25 mouse cellular contexts compared by ENCODE assay signal in the genomic region with DNA sequence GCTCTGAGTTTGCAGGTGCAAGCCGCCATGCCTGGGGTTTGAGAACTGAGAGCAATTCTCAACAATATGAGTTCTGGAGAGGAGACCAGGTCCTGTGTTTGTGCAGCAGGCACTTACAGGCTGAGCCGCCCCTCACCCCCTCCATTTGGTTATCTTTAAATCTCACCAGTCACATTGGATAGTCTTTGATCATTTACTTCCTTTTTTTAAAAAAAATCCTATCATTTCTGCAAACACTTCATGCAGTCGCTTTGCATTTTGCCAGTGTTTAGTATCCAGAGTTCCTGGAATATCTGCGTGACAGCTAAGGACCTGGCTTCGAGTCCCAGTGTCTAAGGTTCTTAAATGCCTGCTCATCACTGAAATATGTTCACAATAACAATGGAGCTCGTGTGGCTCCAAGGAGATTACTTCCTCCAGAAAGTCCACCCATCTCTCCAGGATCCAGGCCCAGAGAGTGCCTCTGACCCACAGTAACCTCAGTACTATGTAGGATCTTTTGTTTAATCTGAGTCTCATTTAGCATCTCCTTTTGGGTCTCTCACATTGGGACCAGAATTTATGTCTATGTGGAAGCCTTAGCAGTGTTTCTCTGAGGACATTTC.
DNase-seq lines count a peak whose midpoint lies in the region; ATAC-seq and TF ChIP-seq lines count a peak whose summit lies in the region.
"Had no signal": no experiment of that assay in that cellular context is flagged by ENCODE, and none has a peak within 500 bp of the region (broad histone marks: within the 10 kb centered on the region; RNA-seq: fewer than 3 reads in every experiment).

No protein-coding gene starts in this region.

- H3K4me3 ChIP-seq in lung, postnatal 0 days (ENCODE audit: low read depth, low read length) = no peak overlapping the region
- H3K4me3 ChIP-seq: forebrain, embryonic 10.5 days; heart, embryonic 12.5 days; kidney, embryonic 15.5 days; limb, embryonic 10.5 days; megakaryocyte, embryonic 14.5 days; midbrain, embryonic 13.5 days had no signal

- peak; percentile 57 for ATAC-seq in lung, postnatal 0 days
- no peak for ATAC-seq in cerebellum, adult (ENCODE audit: insufficient number of reproducible peaks, low FRiP score, low TSS enrichment)
- ATAC-seq: forebrain, embryonic 16.5 days; hindbrain, postnatal 0 days; intestine, embryonic 16.5 days; midbrain, embryonic 13.5 days had no signal

- peak; percentile 37 for DNase-seq in lung, postnatal 0 days (ENCODE audit: low spot score)
- DNase-seq in lung, postnatal 14 days = no peak
- DNase-seq in CD4-positive helper T cell, adult 2 months (ENCODE audit: low read depth, low spot score) = peak; percentile 22
- DNase-seq in Muller cell, postnatal 12 days (ENCODE audit: inconsistent ontology term) = peak; percentile 25
- DNase-seq in lung, postnatal 36 days = peak; percentile 41
- no peak for DNase-seq in ovary, postnatal 10 days (ENCODE audit: low spot score)
- DNase-seq: adrenal gland, postnatal 14 days; cerebellum, adult 8-10 months; gastrocnemius, postnatal 10 days; heart, adult 18-20 months; heart, postnatal 14 days; kidney, postnatal 4 days; right cerebral cortex, postnatal 14 days; thymus, postnatal 36 days had no signal

- no peaks in the 10 kb centered on the region for H3K36me3 ChIP-seq in lung, postnatal 0 days (ENCODE audit: insufficient read depth, low read length)
- H3K36me3 ChIP-seq: forebrain, embryonic 10.5 days; heart, embryonic 12.5 days; kidney, embryonic 15.5 days; limb, embryonic 10.5 days; midbrain, embryonic 13.5 days had no signal

- TF ChIP-seq EP300 in lung, postnatal 0 days (IDR thresholded peaks at IDR 0.05) = peak; percentile 62

- no peak overlapping the region for H3K9ac ChIP-seq in lung, postnatal 0 days (replicated peaks; ENCODE audit: low read depth)
- H3K9ac ChIP-seq: heart, embryonic 12.5 days; kidney, embryonic 15.5 days; midbrain, embryonic 13.5 days had no signal

- 0 out of 2 replicates have a peak overlapping the region, but pooled peaks have one; percentile 26 for H3K27ac ChIP-seq in lung, postnatal 0 days (ENCODE audit: low read length)
- H3K27ac ChIP-seq: forebrain, embryonic 10.5 days; hindbrain, postnatal 0 days; kidney, embryonic 15.5 days; limb, embryonic 10.5 days; midbrain, embryonic 13.5 days had no signal

- TF ChIP-seq CTCF in lung, postnatal 0 days (IDR thresholded peaks at IDR 0.05) = no peak

- no peaks in the 10 kb centered on the region for H3K27me3 ChIP-seq in lung, postnatal 0 days (replicated peaks; ENCODE audit: insufficient read depth, low read length)
- H3K27me3 ChIP-seq: CH12.LX; heart, embryonic 12.5 days; kidney, embryonic 15.5 days; megakaryocyte, embryonic 14.5 days; midbrain, embryonic 13.5 days had no signal

- WGBS in lung, postnatal 0 days = 18% methylated on average over 6 of the region's 6 CpGs

- peaks cover 3% of the 10 kb centered on the region; the same call in 1 of the 2 replicates for H3K4me1 ChIP-seq in lung, postnatal 0 days (ENCODE audit: insufficient read depth, low read depth, low read length)
- H3K4me1 ChIP-seq: forebrain, embryonic 10.5 days; heart, embryonic 12.5 days; kidney, embryonic 15.5 days; midbrain, embryonic 13.5 days had no signal

- H3K4me2 ChIP-seq in lung, postnatal 0 days (replicated peaks; ENCODE audit: low read depth, low read length) = no peak overlapping the region
- H3K4me2 ChIP-seq: kidney, embryonic 15.5 days; midbrain, embryonic 13.5 days had no signal

- no peaks in the 10 kb centered on the region for H3K9me3 ChIP-seq in lung, postnatal 0 days (ENCODE audit: low read length)
- H3K9me3 ChIP-seq: forebrain, embryonic 10.5 days; heart, embryonic 12.5 days; kidney, embryonic 15.5 days; limb, embryonic 10.5 days; megakaryocyte, embryonic 14.5 days; midbrain, embryonic 13.5 days had no signal

Comparison
In these comparisons a context has a peak if more than half of its experiments do, and no peak if none do; other contexts are left out.
1. DNase-seq: peak in lung, postnatal 0 days (single experiment), CD4-positive helper T cell, adult 2 months (single experiment), Muller cell, postnatal 12 days (single experiment) and lung, postnatal 36 days (single experiment); none in lung, postnatal 14 days (single experiment) and ovary, postnatal 10 days (single experiment).